Mouse (Mus musculus) neural tube, embryonic 12.5 days (tissue): ENCODE measurements around the gene Gm12185. TPM values are rescaled to one million over a fixed set of nuclear protein-coding genes. Genes with fewer than 3 reads are reported as not detected.

ENCODE experiments used
- ATAC-seq: fragments of 200-750 bp; cut with Nextera tagmentation; 2 replicates; pipeline ENCODE4 v1.8.0; 2017; ENCODE audit warnings: low read depth, mild to moderate bottlenecking, moderate TSS enrichment, moderate library complexity; ENCODE audit not compliant: low FRiP score
- H3K27ac ChIP-seq: fragments of 300-500 bp; sonication (generic); 2 replicates; pipeline ENCODE4 v1.5.1; 2016
- H3K27me3 ChIP-seq: fragments of 300-500 bp; sonication (generic); replicated peaks from 2 replicates; pipeline ENCODE4 v1.6.1; 2016; ENCODE audit warnings: mild to moderate bottlenecking
- H3K36me3 ChIP-seq: fragments of 300-500 bp; sonication (generic); 2 replicates; pipeline ENCODE4 v1.6.1; 2016; ENCODE audit warnings: mild to moderate bottlenecking
- H3K4me1 ChIP-seq: fragments of 300-500 bp; sonication (generic); 2 replicates; pipeline ENCODE4 v1.6.1; 2016
- H3K4me2 ChIP-seq: fragments of 300-500 bp; sonication (generic); replicated peaks from 2 replicates; pipeline ENCODE4 v1.6.1; 2016; ENCODE audit warnings: mild to moderate bottlenecking
- H3K4me3 ChIP-seq: fragments of 300-500 bp; sonication (generic); 2 replicates; pipeline ENCODE4 v1.5.1; 2016
- H3K9ac ChIP-seq: fragments of 300-500 bp; sonication (generic); 2 replicates; pipeline ENCODE4 v1.6.1; 2016; ENCODE audit warnings: mild to moderate bottlenecking
- H3K9me3 ChIP-seq: fragments of 300-500 bp; sonication (generic); 2 replicates; pipeline ENCODE4 v1.6.1; 2016; ENCODE audit warnings: mild to moderate bottlenecking
- WGBS: fragments of 180-500 bp; shearing (Covaris S2); methylation state at CpG from one replicate; pipeline ENCODE4 v1.1.7; 2016; 5-methylcytosine and 5-hydroxymethylcytosine counted together
- polyA plus RNA-seq: library from polyadenylated mRNA; unstranded; fragments of >200 nt; fragmentation: Nextera tagmentation; extraction: Ambion mirVana; gene quantifications from 2 replicates; pipeline ENCODE4 v1.2.1, GENCODE M21; 2016

Gene Gm12185
- polyA plus RNA-seq, 1 experiment from 2014 or later: not detected

DNA sequence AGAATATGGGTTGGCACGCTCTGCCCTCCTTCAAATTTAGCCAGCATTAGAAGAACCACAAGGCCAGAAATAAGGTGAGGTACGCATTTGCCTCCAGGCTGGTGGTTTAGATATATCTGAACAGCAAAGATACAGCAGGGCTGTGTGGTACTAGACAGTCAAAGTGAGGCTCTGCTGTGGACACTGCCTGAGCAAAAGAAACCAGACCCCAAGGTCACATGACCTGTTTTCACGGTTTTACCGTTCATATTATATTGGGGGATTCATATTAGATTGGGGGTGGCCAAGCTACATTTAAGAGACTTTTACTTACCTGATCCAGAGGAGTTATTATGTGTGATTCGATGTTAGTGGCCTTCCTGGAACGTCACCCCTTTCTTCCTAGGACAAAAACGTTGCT lies 121.2 kb downstream of the Gm12185 start:
- H3K36me3 ChIP-seq: no peaks in the 10 kb centered on the region
- peaks cover 3% of the 10 kb centered on the region; the same call in 1 of the 2 replicates for H3K27me3 ChIP-seq
- ATAC-seq: no peak
- no peaks in the 10 kb centered on the region for H3K9me3 ChIP-seq
- peak overlapping the region; percentile 53 for H3K9ac ChIP-seq
- peak overlapping the region; percentile 40 for H3K4me3 ChIP-seq
- H3K4me1 ChIP-seq: peaks cover 16% of the 10 kb centered on the region; the same call in 1 of the 2 replicates
- H3K27ac ChIP-seq: no peak overlapping the region
- peak overlapping the region; percentile 78 for H3K4me2 ChIP-seq
- 41% methylated on average over 7 of the region's 7 CpGs for WGBS

DNA sequence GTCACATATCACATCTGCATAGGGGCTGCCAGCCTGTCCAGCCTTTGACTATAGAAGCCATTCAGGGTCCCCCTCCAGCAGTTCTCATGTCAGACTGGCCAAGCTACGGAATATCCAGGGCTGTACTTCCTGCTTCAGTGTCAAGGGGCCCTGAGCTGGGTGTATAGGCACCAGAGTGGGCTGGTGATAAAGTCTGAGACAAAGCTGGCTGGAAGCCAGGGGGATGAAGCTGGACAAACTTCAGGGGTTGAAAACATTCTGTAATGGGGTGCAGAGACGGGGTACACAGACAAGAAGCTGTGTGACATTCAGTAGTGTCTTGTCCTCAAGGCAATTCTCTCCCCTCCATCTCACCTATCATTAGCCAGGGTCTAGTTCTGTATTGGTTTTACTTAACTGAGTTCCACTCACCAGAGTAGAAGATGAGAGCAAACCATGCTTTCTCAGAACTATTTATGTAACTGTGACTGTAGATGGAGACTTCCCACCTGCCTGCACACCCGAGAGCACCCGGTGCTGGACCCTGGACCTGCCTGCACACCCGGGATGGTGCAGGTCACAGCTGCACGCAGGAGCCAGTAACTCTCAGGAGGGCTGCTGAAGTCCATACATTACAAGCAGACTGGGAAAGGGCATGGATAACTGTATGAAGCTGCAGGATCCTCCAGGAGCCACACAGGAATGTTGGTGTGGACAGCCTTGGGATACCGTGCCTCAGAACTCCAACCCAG lies 122.5 kb downstream of the Gm12185 start:
- 79% methylated on average over 7 of the region's 7 CpGs for WGBS
- H3K4me2 ChIP-seq: no peak overlapping the region
- no peak for ATAC-seq
- peaks cover 16% of the 10 kb centered on the region; the same call in 1 of the 2 replicates for H3K4me1 ChIP-seq
- H3K4me3 ChIP-seq: no peak overlapping the region
- no peaks in the 10 kb centered on the region for H3K9me3 ChIP-seq
- H3K27me3 ChIP-seq: peaks cover 3% of the 10 kb centered on the region; the same call in 1 of the 2 replicates
- no peak overlapping the region for H3K9ac ChIP-seq
- H3K27ac ChIP-seq: no peak overlapping the region
- H3K36me3 ChIP-seq: no peaks in the 10 kb centered on the region

DNA sequence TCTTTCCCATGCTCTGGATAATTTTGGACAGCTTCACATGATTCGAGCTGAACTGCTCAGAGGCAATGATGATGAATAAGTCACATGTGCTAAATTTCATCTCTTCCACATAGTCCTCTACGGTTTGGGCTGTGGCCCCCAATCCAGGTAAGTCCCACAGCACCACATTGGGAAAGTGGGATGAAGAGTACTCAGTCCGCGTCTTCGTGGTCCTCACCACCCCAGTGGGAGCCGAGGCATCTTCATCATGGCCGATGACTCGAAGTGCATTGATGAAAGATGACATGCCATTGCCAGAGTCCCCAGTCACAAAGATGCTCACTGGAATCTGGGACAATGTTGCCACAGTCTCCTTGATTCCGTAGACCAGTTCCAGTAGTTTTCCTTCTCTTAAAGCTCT lies 125.5 kb downstream of the Gm12185 start:
- Histone ChIP-seq H3K4me2 (no peak overlapping the region), H3K9ac (no peak overlapping the region), H3K4me1 (peaks cover 8% of the 10 kb centered on the region; the same call in 1 of the 2 replicates), H3K36me3 (no peaks in the 10 kb centered on the region), H3K9me3 (no peaks in the 10 kb centered on the region), H3K4me3 (no peak overlapping the region), H3K27ac (no peak overlapping the region), H3K27me3 (no peaks in the 10 kb centered on the region)
- 96% methylated on average over 9 of the region's 9 CpGs for WGBS
- ATAC-seq: no peak

DNA sequence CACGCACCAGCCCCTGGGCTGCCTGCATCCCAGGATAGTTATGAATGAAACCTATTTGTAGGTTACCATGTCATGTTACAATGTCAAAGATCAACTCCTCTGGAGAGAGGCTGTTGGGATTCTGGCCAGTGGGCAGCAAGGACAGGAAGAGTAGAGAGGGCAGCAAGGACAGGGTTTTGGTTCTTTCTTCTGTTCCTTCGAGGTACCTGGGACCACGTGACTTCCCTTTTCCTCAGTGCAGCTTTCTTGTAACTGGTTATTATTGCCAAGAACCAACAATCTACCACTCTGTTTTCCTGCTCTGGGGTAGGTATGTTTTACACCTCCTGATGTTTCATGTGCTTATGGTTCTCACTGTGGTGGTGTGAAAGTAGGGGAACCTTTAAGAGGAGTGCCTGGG lies 128.2 kb downstream of the Gm12185 start:
- H3K36me3 ChIP-seq: no peaks in the 10 kb centered on the region
- no peaks in the 10 kb centered on the region for H3K9me3 ChIP-seq
- no peak overlapping the region for H3K4me2 ChIP-seq
- no peak overlapping the region for H3K9ac ChIP-seq
- H3K27ac ChIP-seq: no peak overlapping the region
- H3K4me1 ChIP-seq: no peaks in the 10 kb centered on the region
- ATAC-seq: no peak
- no peak overlapping the region for H3K4me3 ChIP-seq
- 83% methylated on average over 3 of the region's 3 CpGs for WGBS
- no peaks in the 10 kb centered on the region; the same call in 1 of the 2 replicates for H3K27me3 ChIP-seq

DNA sequence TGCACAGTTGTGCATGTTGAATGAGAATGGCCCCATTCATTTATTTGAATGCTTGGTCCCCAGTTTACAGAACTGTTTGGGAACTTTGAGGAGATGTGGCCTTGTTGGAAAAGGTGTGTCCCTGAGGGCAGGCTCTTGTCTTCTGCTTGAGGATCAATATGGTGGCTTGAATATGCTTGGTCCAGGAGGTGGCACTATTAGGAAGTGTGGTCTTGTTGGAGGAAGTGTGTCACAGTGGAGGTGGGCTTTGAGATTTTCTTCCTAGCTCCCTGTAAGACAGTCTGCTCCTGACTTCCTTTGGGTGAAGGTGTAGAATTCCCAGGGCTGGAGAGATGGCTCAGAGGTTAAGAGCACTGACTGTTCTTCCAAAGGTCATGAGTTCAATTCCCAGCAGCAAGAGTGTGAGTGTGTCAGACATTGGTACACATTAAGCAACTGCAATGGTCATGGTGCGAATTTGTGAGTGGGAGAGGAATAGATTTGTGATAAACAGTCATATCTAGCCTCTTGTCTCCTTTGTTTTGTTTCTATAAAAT lies 129.2 kb downstream of the Gm12185 start:
- no peaks in the 10 kb centered on the region for H3K36me3 ChIP-seq
- 80% methylated on average over 1 of the region's 1 CpGs for WGBS
- no peak for ATAC-seq
- no peak overlapping the region for H3K4me2 ChIP-seq
- H3K27ac ChIP-seq: no peak overlapping the region
- no peak overlapping the region for H3K4me3 ChIP-seq
- peaks cover 2% of the 10 kb centered on the region; the same call in 1 of the 2 replicates for H3K4me1 ChIP-seq
- H3K9me3 ChIP-seq: no peaks in the 10 kb centered on the region
- no peak overlapping the region for H3K9ac ChIP-seq
- no peaks in the 10 kb centered on the region; the same call in 1 of the 2 replicates for H3K27me3 ChIP-seq

DNA sequence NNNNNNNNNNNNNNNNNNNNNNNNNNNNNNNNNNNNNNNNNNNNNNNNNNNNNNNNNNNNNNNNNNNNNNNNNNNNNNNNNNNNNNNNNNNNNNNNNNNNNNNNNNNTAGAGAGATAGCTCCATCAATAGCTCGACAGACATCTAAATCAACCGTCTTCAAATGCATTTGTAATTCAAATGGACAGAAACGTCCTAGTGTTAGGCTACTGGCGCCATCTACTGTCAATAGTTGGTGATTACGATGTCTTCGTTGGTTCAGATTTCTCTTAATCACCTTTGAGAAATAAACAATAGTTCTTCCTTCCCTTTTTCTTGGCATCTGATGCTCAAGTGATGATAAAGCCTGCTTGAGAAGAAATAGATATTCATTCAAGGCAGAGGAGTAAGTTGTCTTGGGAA lies 133.0 kb downstream of the Gm12185 start:
- H3K9ac ChIP-seq: no peak overlapping the region
- H3K4me3 ChIP-seq: no peak overlapping the region
- peak overlapping the region; percentile 89 for H3K4me2 ChIP-seq
- H3K36me3 ChIP-seq: no peaks in the 10 kb centered on the region
- peaks cover 13% of the 10 kb centered on the region for H3K4me1 ChIP-seq
- H3K27ac ChIP-seq: no peak overlapping the region
- no peak for ATAC-seq
- 0% methylated on average over 6 of the region's 6 CpGs for WGBS
- H3K9me3 ChIP-seq: no peaks in the 10 kb centered on the region
- no peaks in the 10 kb centered on the region; the same call in 1 of the 2 replicates for H3K27me3 ChIP-seq

Other genes starting within 250 kb of the Gm12185 start
- 432 and 466 TPM in 2 replicates for gene Rack1, start 191.9 kb downstream of the Gm12185 start, polyA plus RNA-seq
- 6.4 and 7.6 TPM in 2 replicates for gene Trim41, start 174.9 kb downstream of the Gm12185 start, polyA plus RNA-seq
- 0.68 and 1.8 TPM in 2 replicates for gene Trim7, start 166.1 kb downstream of the Gm12185 start, polyA plus RNA-seq
- 13.8 and 14.9 TPM in 2 replicates for gene Gm12184, start 165.6 kb downstream of the Gm12185 start, polyA plus RNA-seq
- 2.9 and 3.1 TPM in 2 replicates for gene Irgm1, start 120.5 kb downstream of the Gm12185 start, polyA plus RNA-seq
- gene Gm5431, start 90.0 kb downstream of the Gm12185 start, polyA plus RNA-seq: 0.13 and 0.16 TPM in 2 replicates
- 1.6 and 1.9 TPM in 2 replicates for gene Psme2b, start 46.0 kb downstream of the Gm12185 start, polyA plus RNA-seq
- not detected in 2 replicates for gene Olfr56, start 13.3 kb downstream of the Gm12185 start, polyA plus RNA-seq
- 0.25 and 0.26 TPM in 2 replicates for gene 9930111J21Rik1, start 12.8 kb downstream of the Gm12185 start, polyA plus RNA-seq
- not detected in 2 replicates for gene Tgtp1, start 1.9 kb upstream of the Gm12185 start, polyA plus RNA-seq
- gene 9930111J21Rik2, start 59.0 kb upstream of the Gm12185 start, polyA plus RNA-seq: 0.24 and 0.27 TPM in 2 replicates
- not detected in 2 replicates for gene Tgtp2, start 72.0 kb upstream of the Gm12185 start, polyA plus RNA-seq
- 0.48 and 0.61 TPM in 2 replicates for gene Ifi47, start 84.4 kb upstream of the Gm12185 start, polyA plus RNA-seq
- not detected in 2 replicates for gene Olfr1396, start 122.6 kb upstream of the Gm12185 start, polyA plus RNA-seq
- not detected in 2 replicates for gene Olfr1395, start 150.0 kb upstream of the Gm12185 start, polyA plus RNA-seq
- gene Olfr1394, start 162.2 kb upstream of the Gm12185 start, polyA plus RNA-seq: not detected in 2 replicates
- gene Btnl9, start 194.9 kb upstream of the Gm12185 start, polyA plus RNA-seq: 0.04 and 0.39 TPM in 2 replicates
- 49.5 and 61.0 TPM in 2 replicates for gene Zfp62, start 211.1 kb upstream of the Gm12185 start, polyA plus RNA-seq